Mouse (Mus musculus) gastrocnemius, postnatal 4 days (tissue): ENCODE data around the gene Rtp3. TPM values are rescaled to one million over a fixed set of nuclear protein-coding genes. Genes with fewer than 3 reads are reported as not detected.

Experiments used
- DNase-seq, 2 experiments: peaks; one replicate each; pipeline ENCODE4 v3.0.0; 2021 to 2022; ENCODE audit warnings: low spot score in 2 of 2, mixed read lengths in 2 of 2
- long read RNA-seq, 2 experiments: library from polyadenylated mRNA; stranded (forward); transcript quantifications; one replicate each; pipeline ENCODE4 v2.0.0; 2021
- total RNA-seq, 2 experiments: library from RNA; stranded (reverse); gene quantifications; 2 replicates each; pipeline ENCODE4 v1.2.3; 2021

Rtp3 gene
- total RNA-seq: 1 to 10 TPM in 1 of 2 experiments, under 1 TPM in 1; 0.93 to 1.1 TPM
- long read RNA-seq, experiment 1: 0 reads
- long read RNA-seq, experiment 2: 0 reads

DNA sequence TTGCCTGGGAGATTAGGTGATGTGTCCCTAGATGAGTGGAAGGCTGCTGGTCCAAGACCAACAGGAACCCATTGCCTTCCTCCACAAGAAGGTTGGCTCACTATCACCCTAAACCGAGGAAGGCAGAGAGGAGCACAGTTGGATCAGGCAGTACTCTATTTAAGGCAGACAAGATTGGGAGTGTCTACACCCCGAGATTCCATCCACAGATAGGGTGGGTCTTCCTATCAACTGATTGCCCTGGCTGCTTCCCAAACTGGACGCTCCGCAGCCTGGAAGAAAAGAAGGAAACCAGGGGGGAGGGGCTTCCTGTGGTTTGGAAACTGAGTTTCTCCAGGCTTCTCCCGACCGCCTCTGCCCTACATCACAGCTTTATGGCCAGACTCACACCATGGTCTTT lies at the start of gene Rtp3:
Gene Rtp3 (minus strand): TSS at position 380 of the 400 bp plus-strand sequence.
- DNase-seq: no peak

DNA sequence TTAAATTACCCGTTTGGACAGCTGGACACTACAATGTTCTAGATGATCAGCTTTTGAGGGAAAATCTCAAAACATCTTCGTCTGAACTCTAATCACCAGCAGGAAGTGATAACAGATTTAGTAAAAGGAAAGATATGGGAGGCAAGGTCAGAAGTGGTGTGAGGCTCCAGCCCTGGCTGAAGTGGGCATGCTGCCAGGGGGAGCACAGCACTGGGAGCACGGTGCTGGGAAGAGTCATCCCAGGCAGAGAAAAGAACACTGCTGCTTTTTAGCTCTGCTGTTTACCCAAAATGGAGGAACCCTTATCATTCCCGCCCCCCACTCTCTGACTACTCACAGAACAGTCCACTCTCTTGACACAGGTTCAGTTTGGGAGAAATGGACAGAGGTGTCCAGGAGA lies 49.6 kb upstream of the Rtp3 start:
- DNase-seq: no peak

DNA sequence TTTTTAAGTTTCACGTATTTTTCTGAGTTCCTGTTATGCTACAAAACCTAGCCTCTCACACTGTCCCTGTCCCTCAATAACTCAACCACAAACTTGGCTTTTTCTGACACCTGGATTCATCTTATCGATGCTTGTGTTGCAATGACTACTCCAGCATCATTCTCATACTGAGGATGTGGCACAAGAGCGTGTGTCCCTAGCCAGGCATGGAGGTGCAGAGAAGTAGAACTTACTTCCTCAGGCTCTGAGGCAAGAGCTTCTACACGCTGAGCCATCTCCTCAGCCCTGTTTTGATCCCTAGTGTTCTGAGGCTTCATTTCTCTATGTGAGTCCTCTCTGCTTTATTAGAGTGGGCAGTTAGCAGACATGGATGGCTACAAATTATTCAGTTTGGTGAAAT lies 43.3 kb upstream of the Rtp3 start:
- no peak for DNase-seq

DNA sequence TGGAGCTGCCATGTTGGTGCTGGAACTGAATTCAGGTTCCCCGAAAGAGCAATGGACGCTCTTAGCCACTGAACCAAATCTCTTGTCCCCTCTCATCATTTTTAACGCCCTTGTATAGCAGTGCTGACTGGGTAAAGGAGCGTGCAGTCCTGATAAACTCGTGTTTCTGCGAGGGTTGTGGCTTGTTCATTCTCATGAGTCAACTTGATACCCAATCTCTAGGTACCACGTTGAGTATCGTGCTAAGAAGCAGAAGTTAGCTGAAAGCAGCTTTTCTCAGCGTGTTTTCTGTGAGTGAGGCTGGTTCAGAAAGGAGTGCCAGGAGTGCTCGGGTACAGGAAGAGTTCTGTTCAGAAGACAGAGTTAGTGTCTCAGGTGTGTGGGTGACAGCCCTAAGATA lies 36.4 kb upstream of the Rtp3 start:
- DNase-seq: no peak

DNA sequence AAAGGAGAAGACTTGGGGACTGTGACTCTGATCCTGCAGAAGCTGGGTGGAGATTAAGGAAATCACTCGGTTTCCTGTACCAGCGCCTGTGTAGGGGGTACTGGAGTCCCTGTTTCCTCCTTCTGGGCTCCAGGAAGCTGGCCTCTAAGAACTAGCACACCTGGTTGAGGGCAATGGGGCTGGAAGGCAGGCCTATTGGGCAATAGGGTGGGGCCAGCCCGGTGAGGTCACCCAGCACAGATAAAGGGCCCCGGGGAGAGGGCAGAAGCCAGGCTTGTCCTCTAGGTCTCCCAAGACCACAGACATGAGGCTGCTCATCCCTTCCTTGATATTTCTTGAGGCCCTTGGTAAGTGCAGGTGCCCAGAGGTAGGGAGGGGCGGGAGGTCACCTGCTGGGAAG lies 28.6 kb upstream of the Rtp3 start, which contains the start of gene Ltf:
Gene Ltf (plus strand): TSS at position 250 of the 400 bp plus-strand sequence.
- DNase-seq: no peak

DNA sequence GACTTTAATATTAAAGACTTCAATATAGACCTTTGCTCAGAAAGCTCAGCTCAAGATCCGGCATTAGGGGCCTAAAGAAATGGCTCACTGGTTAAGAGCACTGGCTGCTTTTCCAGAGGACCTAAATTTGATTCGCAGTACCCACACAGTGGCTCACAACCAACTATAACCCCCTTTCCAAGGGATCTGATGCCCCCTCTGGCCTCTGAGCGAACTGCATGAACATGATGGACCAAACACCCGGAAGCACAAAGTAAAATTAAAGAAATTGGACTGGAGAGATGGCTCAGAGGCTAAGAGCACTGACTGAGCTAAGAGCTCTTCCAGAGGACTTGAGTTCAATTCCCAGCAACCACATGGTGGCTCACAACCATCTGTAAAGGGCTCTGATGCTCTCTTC lies 25.3 kb upstream of the Rtp3 start:
- no peak for DNase-seq

DNA sequence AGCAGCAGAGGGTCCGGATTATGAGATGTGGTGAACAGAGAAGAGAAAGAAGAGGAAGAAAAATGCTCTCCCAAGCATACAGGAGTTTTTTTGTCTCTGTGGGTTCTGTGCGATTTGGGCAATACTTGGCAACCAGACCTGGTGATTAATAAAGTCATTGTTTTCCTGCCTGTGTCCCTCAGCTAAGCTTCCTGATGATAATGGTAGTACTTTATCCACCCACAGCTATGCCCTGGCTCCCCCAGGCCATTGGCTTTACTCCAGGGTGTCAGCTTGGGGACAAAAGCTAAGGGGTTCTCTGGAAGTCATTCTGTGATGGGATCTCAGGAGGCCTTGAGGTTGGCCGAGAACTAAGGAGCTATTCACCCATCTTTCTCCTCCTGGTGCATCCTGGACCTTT lies 21.7 kb upstream of the Rtp3 start:
- DNase-seq: no peak

DNA sequence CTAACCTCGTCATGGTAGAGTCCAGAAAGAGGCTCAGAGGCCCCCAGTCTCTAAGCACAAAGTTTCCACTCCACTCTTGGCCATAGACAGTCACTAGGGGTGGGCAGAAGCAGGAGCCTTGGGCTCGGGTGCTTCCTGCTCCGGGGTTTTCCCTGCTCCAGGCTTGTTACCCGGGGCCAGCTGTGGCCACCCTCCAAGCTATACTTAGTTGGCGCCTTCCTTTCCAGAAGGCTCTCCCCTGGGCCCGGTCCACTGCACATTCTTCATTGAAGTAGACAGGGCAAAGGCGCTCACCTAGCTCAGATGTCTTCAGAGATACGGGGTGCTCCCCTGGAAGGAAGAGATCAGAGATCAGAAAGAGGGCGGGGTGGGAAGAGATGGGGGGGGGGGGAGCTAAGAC lies 21.2 kb upstream of the Rtp3 start:
- DNase-seq: no peak

DNA sequence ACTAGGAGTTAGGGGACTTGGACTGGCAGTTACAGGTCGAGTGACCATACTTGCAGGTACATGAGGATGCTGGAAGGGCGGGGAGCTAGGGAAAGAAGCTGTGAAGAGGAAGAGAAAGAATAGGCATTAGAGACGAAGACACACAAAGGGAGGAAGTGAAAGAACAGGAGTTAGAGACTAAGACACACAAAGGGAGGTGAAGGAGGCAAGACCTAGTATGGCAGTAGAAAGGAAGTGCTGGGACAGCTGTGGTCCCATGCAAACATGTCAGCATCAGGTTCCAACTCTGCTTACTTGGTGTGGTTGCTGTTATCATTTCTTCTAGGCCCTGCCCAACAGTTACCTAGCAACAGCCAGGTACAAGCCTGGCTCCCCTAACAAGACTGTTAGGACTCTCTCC lies 19.4 kb upstream of the Rtp3 start:
- DNase-seq: no peak

DNA sequence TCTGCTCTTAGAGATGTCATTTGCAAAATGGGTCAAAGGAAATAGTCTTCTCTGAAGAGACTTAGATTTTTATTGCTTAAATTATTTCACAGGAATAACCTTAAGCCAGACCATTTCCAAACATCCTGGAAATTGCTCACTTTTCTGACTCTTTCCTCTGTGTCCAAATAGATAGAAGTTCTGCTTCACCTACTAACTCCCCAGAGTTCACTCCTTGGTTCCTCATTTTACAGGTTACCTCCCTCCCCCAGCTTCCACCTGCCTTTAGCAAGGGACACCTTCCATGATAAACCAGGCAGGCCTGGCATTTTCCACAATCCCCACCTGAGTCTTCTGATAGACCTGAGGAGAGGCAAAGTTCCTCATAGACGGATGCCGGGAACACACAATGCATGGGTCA lies 16.2 kb upstream of the Rtp3 start:
- no peak for DNase-seq

DNA sequence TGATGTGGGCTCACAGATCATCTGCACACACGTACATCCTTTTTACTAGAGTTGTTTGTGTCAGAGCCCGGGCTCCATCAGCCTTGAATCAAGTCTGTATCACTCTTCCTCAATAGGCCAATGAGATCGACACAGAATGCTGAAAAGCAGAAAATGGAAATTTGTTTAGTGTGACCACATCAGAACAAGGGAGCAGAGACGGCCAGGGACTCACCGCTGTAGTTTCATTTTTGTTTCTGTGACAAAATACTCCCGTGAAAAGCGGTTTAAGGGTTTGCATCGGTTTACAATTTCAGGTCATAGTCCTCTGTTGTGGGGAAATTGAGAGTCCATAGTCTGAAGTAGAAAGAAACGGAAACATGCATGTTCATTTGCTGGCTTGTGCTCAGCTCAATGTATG lies 12.9 kb upstream of the Rtp3 start:
- no peak for DNase-seq

DNA sequence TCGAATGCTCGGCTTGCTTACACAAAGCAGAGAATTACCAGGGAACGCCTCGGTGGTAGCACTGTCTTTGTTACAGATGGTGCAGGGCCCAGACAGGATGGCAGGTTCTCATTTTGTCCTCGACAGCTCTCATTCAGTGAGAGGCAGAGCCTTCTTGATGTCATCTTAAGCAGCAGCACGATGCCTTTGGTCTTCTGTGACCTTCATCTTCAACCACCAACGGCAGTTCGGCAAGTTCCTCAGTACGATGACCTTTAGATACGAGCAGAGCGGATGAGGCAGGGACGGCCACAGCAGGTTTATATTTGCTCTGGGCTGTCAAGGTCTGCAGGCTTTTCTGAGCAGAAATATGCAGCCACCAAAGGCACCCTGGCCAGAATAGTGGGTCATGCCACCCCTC lies 11.2 kb upstream of the Rtp3 start:
- no peak for DNase-seq

DNA sequence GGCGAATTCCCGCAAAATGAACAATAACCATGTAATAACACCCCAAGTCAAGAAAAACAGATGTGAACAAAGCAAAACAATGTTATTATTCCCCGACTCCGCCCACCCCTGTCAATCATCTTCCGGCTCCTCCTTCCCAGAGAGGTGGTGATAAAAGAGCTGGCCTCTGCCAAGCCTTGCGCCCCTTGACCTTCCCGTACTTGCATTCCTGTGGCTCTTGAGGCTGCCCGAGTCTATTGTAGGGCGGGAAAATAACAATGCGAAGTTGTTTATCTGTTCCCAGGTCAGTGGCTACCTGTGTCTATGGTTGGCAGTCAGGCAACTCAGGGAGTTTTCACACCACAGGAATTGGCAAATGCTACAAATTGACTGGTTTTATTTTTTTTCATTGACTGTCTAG lies 9.5 kb upstream of the Rtp3 start:
- no peak for DNase-seq

DNA sequence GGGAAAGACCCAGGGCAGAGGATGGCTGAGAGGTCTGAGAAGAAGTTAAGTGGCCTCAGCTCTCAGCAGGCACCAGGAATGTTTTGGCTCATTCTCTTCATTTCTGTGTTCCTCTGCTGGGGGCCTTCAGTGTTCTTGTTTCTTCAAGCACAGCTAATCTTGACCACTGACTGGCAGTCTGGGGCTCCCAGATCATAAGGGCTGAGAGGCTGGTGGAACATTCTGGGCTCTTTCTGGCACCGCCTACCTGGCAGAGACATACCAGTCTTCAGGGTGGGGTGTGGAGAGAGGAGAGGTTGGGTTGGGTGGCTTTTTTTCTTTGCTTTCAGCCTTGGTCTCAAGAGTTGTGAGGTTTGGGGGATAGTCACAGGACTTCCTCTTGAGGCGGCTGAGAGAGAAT lies 8.7 kb upstream of the Rtp3 start:
- no peak for DNase-seq

DNA sequence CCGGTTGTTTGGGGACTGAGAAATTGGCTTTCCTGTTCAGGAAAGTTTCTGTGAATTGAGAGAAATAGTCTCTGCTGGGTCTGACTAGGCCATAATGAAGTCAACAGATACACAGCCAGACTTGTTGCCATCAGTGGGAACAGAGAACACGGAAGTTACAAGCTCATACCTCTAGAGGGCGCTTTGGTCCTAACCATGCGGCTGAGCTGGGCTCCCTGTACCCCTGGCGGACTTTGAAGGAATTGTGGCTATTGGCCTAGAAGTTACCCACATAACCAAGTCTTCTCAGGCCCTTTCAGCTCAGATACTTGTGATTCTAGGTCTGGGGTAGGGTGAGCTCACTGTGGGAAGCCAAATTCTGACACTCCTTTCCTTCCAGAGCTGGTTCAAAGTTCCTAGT lies 6.9 kb upstream of the Rtp3 start:
- DNase-seq: peak; percentile 51 to 74

DNA sequence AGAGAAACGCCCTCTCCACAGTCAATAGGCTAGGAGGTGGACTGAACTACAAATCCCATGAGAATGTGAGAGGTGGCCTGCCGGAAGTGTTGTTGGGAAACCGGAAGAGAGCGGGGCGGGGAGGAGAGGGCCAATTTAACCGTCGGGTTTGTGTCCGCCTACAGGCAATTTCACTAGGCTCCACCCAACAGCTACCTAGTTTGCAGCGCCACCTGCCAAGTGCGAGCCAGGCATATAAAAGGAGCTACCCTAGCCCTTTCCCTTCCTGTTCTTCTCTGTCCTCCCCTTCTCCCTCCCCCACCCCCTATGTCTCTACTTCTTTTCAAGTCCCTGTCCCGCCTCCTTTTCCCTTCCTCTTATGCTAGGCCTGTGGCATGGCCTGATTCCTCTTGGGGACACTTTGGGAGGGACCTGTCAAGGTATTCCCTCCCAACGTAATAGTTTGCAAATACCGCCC lies 4.4 kb upstream of the Rtp3 start:
- peak in 1 of 2 experiments; percentile 46 for DNase-seq

DNA sequence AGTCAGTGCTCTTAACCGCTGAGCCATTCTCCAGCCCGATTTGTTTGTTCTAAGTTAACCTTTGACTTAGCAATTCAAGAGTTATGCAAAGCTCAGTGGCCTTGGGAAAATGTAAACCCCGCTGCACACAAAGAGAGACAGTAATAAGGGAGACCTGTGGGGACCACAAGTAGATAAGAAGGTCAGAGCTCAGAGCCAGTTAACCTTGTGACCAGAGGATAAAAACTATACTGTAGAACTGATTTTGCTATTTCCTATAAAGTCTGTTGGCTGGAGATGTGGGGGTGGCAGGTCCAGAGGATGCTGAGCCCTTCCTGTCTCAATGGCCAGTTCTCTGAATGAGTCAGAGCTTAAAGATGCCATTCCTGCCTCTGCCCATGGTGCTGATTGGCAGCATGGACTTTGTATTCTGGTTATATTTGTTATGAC lies 2.9 kb upstream of the Rtp3 start:
- no peak for DNase-seq

DNA sequence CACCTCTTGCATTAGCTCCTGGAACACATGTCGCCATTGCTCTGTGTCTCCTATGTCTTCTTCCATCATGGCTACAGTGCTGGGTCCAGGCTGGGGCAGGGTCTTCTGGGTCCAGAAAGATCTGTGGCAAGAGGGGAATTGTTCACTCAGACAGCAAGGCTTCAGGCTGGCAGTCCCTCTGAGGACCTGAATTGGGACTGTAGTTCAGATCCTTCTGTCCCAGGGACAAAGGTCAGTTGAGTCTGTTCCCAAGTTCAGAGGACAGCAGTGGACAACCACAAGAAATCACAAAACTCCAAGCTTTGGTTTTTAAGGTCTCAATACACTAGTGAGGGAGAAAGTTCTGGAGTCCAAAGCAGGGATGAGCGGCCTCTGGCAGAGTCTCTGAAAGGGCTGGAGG lies 840 bp downstream of the Rtp3 start:
- DNase-seq: no peak

DNA sequence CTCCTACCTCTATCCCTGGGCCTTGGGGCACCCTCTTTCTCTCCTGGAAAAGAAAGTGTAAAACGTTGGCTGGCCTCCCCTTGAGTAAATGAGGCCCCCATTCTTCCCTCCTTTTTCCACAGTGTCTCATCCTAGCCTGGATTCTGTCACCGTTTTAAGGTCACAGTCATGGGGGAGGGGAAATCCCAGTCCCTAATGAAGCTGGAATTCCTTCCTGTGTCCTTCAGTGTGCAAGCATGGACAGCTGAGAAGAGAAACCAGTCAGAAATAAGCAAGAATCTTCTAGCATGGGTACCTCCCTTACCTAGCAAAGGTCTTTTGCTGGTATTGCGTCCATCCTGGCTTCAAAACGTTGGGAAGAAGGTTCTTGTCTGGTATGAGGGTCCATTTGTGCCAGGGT lies 1.2 kb downstream of the Rtp3 start:
- no peak for DNase-seq

DNA sequence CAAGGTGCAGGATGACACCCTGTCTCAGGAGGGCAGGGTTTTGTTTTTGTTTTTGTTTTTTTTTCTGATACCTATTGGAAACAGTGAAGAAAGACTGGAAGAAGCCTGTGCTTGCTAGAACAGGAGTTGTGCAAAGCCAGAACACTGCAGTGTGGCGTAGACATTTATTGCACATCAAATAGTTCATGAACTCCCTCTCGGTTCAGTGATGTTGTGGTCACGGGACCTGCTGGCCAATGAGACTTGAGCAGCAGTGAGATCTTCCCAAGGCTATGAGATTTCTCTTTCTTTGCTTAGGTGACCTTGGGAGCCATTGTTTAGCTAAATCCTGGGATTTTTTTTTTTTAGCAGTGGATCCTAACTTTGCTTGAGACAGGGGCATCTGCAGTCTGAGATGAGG lies 2.3 kb downstream of the Rtp3 start:
- no peak for DNase-seq

DNA sequence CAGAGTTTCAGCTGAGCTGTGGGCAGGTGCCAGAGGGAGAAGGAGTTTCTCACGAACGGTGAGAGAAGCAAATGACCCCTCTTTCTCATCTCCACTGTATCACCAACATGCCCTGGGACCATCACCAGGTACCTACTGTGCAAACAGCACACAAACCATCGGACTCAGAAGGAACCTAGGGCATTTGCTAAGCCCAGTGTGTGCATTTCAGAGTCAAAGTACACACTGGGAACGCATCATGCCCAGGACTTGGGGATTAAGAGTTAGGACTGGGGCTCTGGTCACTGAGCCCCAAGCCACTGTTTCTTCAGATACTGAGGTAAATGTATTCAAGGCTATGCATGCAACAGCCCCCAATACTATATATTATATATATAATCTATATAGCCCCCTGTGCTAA lies 3.1 kb downstream of the Rtp3 start:
- no peak for DNase-seq

DNA sequence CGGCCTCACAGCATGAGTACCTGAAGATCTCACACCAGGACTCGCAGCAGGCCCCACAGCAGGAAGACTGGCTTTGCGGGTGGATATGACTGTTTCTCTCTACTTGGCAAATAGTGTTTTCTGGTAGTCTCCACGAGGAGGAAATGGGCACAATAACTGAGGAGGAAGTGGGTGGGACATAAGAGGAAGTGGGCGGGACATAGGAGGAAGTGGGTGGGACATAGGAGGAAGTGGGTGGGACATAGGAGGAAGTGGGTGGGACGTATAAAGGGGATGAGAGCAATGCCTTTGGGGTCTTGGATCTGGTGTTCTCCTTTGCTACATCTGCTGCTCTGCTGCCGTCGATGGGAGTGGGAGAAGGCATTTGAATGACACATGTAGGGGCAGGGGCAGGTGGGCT lies 4.4 kb downstream of the Rtp3 start:
- DNase-seq: no peak

DNA sequence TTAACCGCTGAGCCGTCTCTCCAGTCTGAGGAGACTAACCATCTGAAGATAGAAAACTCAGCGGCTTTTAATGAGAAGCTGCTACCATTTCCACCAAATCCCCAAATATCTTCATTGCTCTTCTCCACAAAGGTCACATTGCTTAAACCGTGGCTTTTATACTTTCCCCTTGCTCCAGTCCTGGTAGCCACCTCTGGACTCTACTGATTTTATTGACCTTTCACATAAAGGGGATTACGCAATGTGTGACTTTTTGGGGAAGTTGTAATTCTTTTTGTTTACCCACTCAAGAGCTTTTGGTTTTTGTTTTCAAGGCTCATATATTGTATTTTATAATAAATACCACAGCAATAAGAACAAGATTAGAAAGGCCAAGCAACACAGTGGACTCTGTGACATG lies 4.8 kb downstream of the Rtp3 start:
- DNase-seq: no peak

DNA sequence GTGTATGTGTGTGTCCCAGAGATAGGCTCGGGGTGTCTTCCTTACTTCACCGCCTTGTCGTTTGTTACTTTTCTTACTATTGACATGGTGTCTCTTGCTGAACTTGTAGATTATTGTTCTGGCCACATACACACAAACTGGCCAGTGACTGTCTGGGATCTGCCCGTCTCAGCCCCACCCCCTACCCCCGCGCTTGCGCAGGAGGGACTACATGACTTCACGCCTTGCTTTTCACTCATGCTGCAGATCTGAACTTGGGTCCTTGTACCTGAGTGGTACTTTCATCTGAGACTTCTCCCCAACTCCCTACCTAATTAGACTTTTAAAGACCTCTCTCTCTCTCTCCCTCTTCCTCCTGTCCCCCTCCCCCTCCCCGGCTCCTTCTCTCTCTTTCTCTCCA lies 6.3 kb downstream of the Rtp3 start:
- no peak for DNase-seq
